Mouse (Mus musculus) megakaryocyte, adult 5-6 weeks (primary cell): Measurements from ENCODE around the gene Gnaz. TPM values are rescaled to one million over a fixed set of nuclear protein-coding genes. Genes with fewer than 3 reads are reported as not detected.
A peak's percentile ranks its signal among the peaks of the same experiment; 100 is the strongest.

Experiments
- ATAC-seq: 2 replicates; pipeline ENCODE4 v1.8.0; 2016; ENCODE audit warnings: mild to moderate bottlenecking, inconsistent platforms; ENCODE audit not compliant: poor library complexity, severe bottlenecking
- total RNA-seq, 2 experiments: library from RNA; stranded (forward) in 1 of 2; stranded (reverse) in 1 of 2; fragments of 153-499, 151-499 nt in 1 of 2; fragments of 221-1000, 200-1000 nt in 1 of 2; gene quantifications; 2 replicates each; pipeline versions ENCODE4 v1.2.3 to v1.2.4; 2015 to 2017

Gnaz gene
- total RNA-seq (2015) = 0.11 TPM in 1 of 2 replicates, not detected in the other
- total RNA-seq (2017) = 0.18 TPM in 1 of 2 replicates, not detected in the other

DNA sequence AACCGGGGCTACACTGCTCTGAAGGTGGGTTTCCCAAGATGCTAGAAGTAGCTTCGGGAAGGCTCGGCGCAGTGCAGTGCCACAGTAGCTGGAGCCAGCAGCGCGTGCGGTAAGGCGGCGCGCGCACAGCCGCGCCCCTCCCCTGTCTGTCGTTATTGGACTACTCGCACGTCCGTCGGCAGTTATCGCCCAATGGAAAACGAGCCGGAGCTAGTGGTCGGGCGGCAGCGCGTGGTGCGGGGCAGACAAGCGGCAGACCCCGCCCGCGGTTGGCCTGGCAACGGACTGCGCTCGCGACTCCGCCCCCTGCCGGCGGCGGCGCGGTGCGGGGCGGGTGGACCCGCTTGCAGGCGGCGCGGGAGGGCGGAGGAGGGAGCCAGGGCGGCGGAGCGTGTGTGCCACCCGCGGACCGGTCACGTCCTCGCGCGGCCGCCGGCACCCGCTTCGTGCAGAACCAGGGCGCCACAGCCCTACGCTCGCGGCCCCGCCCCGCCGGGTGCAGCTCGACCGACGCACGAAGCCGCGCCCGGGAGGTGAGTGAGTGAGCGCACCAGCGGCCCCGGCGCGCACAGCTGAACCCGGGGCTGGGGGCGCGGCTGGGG is at the start of gene Gnaz:
Gene Gnaz (plus strand): TSS at position 328 of the 602 bp plus-strand sequence.
- ATAC-seq = peak; percentile 93

DNA sequence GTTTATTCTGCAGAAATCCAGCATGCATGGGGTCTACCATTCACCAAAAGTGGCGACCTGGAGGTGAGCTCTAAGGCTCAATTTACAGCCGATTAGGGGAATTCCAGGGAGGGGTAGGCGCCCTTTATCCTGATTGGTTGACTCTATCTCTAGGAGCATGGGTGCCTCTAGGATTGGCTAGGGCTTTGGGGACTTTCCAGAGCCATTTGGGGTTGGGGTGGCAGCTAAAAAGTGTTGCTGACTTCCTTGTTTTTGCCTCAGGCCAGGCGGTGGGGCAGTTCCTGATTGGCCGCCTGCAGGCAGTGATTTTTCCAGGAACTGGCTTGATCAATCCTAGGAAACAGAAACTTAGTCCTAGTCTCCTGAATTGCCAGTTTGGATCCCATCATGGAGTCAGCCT is 47.7 kb upstream of the Gnaz start:
- no peak for ATAC-seq

DNA sequence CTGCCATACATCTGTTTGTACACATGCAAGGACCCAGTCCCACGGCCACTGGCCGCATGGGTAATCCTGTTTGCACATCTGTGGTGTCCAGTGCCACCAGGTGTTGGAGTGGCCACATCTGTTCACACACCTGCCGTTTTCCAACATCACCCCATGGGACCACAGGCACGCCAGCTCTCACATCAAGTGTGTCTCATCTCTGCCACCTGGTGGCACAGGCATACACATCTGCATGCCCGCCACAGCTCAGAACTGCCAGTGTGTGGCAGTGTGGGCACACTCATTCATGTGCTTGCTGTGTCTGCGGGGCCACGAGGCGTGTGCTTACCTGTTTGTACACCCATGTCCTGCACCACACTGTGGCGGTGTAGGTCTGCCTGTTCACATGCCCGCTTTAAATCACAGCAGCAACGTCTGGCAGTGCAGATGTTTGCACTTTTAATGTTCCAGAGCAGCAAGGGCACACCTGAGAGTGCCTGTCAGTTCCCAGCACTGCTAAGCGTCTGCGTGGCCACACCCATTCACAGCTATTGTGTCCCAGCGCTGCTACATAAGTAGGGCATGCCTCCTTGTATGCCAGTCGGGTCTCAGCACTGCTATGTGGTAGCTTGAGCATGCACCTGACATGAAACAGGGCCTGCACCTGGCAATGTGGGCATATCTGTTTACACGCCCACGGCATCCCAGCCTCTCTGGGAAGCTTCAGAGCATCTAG is 46.0 kb upstream of the Gnaz start:
- peak; percentile 78 for ATAC-seq

DNA sequence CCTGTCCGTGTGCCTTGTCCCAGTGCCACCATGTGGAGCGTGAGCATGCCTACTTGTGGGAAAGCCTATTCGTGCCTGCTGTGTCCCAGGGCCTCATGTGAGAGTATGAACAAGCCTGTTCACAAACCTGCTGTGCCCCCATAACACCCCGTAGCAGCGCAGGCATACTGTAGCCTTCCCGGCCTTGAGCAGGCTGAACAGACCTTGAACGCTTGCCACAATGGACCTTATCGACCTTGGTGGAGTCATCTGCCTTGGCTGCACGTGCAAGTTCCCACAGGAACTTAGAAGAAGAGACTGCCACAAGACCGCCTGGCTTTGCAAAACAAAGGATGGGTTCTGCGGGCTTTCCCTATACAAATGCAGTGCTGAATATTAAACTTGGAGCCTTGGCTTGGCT is 45.4 kb upstream of the Gnaz start:
- no peak for ATAC-seq

DNA sequence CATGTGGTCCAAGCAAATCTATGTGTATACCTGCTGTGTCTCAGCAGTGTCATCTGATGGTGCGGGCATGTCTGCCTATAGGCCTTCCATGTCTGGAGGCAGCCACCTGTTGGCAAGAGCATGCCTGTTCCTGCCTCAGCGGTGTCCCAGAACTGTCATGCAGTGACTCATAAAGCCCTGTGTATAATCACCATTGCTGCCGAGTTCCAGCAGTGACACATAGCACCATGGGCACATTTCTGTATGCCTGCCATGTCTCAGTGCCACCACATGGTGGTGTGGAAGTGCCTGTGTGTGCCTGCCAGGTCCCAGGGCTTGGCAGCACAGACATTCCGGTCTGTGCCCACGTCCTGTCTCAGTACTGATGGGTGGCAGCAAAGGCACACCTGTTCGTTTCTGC is 44.2 kb upstream of the Gnaz start:
- peak; percentile 37; the same call in 1 of the 2 replicates for ATAC-seq

- no peak for ATAC-seq
Measured at GRCm38 (mm10) chr10:74924274-74924673, 42.7 kb upstream of the Gnaz start.

DNA sequence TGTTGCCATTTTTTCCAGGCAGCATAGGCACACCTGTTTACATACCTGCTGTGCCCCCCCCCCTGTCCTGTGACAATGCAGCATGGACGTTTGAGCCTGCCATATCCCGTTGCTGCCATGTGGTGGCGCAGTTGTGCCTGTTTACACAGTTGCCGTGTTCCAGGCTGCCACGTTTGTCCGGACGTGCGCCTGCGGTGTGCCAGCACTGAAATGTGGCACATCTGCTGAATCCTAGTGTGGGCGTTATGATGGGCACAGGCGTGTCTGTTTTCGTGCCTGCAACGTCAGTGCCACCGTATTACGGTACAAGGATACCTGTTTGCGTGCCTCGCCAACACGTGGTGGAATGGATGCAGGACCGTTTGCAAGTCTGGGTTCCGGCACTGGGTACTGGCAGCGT is 41.7 kb upstream of the Gnaz start:
- ATAC-seq = peak; percentile 36; the same call in 1 of the 2 replicates

- ATAC-seq = no peak
Measured at GRCm38 (mm10) chr10:74928276-74928675, 38.7 kb upstream of the Gnaz start.

GRCm38 (mm10) chr10:74929578-74929977 is 37.4 kb upstream of the Gnaz start:
- ATAC-seq = no peak

- ATAC-seq = no peak
Measured at GRCm38 (mm10) chr10:74930541-74930940, 36.4 kb upstream of the Gnaz start.

DNA sequence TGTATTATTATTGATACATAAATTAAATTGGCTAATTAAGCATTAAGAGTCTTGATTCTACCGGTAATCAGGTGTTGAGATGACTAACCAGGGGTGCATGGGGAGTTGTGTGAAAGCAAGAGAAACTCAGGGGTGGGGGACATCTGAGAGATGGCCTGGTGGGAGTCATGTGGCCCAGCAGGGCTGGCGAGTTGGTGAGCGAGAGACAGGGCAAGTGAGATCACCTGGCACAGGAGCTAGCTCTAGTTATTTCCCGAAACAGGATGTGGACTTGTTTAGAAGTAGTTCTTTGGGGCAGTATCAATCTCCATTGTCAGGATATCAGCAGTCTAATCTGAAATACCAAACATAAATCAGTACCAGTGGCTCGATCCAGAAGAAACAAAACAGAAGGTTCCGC is 35.3 kb upstream of the Gnaz start:
- no peak for ATAC-seq

GRCm38 (mm10) chr10:74932487-74932886 is 34.5 kb upstream of the Gnaz start:
- no peak for ATAC-seq

DNA sequence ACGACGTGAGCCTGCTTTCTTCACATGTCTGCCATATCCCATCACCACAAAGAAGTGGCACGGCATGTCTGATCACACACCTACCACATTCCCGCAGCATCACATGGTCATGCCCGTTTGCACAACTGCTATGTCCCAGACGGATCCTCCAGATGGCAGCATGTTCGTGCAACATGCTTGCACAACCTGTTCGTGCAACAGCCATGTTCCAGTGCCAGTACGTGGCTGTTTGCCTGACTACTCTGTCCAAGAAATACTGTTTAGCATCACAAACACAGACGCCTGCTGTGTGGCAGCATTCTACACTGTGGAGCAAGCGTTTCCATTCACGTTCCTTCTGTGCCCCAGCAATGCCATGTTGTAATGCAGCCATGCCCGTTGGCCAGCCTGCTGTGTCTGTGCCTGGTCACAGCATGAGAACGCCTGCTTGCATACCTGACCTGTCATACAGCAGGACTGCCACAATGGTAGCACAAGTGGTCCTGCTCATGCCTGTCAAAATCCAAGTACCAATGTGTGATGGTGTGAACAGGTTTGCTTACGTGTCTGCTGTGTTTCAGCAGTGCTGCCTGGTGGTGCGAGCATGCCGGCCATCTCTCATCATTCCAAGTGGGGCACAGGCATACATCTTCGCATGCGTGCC is 33.3 kb upstream of the Gnaz start:
- no peak for ATAC-seq

GRCm38 (mm10) chr10:74934521-74934920 is 32.5 kb upstream of the Gnaz start:
- ATAC-seq = no peak

- no peak for ATAC-seq
Measured at GRCm38 (mm10) chr10:74935016-74935415, 32.0 kb upstream of the Gnaz start.

- peak; percentile 52 for ATAC-seq
Measured at GRCm38 (mm10) chr10:74937003-74937790, 29.8 kb upstream of the Gnaz start.

GRCm38 (mm10) chr10:74938410-74938809 is 28.6 kb upstream of the Gnaz start:
- ATAC-seq = no peak

DNA sequence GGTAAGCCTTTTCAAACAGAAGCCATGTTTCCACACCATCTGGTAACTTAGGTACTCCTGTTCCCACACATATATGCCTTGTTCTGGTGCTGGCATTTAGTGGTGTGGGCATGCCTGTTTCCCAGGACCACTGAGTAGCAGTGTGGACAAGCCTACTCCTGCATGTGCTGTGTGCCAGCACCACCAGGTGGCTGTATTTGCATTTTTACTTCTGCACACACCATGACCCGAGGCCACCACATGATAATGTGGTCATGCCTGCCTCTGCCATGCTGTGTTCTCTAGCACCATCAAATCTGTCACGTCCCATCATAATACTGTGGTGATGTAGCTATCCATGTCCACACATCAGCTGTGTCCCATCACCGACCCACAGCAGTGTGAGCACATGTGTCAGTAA is 27.7 kb upstream of the Gnaz start:
- no peak for ATAC-seq

DNA sequence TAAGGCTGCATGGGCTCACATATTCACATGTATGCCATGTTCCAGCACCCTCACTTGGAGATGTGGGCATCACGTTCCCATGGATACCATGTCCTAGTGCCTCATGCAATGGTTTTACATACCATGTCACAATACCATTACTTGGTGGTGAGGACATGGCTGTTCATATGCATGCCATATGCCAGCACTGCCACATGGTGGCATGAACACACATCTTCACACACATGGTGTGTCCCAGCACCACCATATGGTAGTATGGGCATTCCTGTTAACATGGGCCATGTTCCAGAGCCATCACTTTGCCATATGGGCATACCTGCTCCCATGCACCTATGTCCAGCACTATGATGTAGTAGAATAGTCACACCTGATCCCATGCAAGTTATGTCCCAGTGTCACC is 26.2 kb upstream of the Gnaz start:
- no peak for ATAC-seq

DNA sequence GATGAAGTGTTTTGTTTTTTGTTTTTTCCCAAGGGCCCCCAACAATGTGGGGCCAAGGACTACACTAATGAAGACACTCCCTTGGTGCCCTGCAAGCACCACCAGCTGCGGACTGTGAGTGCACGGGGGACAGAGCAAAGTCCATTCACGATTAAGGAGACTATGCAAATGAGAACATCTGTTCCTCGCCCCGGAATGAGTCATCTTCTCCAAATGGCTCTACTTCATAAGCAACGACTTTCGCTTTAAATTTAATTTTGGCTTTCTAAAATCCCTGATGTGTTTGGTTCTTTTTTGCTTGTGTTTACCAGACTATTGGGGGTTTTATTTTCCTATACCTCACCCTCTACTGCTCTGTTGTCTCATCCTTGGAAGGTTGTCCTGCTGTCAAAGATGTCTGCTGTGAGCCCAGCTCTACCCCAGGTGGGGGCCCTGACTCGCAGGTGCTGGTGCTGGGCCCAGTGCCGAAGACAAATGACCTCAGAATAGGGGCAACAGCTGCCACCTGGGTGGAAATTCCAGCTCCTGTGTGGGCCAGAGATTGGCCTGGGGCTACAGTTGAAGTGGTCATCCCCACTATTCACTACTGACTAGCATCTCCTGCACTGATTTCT is 14.0 kb upstream of the Gnaz start:
- no peak for ATAC-seq

- ATAC-seq = no peak
Measured at GRCm38 (mm10) chr10:74964380-74964779, 2.6 kb upstream of the Gnaz start.
